Mouse (Mus musculus) stomach, embryonic 14.5 days (tissue): ENCODE results near the gene Usb1. TPM values are rescaled to one million over a fixed set of nuclear protein-coding genes. Genes with fewer than 3 reads are reported as not detected.
A peak's percentile ranks its signal among the peaks of the same experiment; 100 is the strongest.

Source experiments
- ATAC-seq: fragments of 200-750 bp; cut with Nextera tagmentation; 2 replicates; pipeline ENCODE4 v1.8.0; 2017; ENCODE audit warnings: low read depth, moderate TSS enrichment; ENCODE audit not compliant: insufficient number of reproducible peaks, insufficient read depth, low FRiP score
- H3K27ac ChIP-seq: fragments of 300-500 bp; sonication (generic); 2 replicates; pipeline ENCODE4 v1.5.1; 2014; ENCODE audit warnings: mild to moderate bottlenecking, low read length, moderate library complexity, mixed read lengths
- H3K27me3 ChIP-seq: fragments of 300-500 bp; sonication (generic); 2 replicates; pipeline ENCODE4 v1.6.1; 2014; ENCODE audit warnings: low read length, control low read depth, mixed read lengths; ENCODE audit not compliant: control insufficient read depth, insufficient read depth
- H3K36me3 ChIP-seq: fragments of 300-500 bp; sonication (generic); 2 replicates; pipeline ENCODE4 v1.6.1; 2014; ENCODE audit warnings: mild to moderate bottlenecking, control low read depth, low read length, moderate library complexity, mixed read lengths; ENCODE audit not compliant: control insufficient read depth, insufficient read depth
- H3K4me1 ChIP-seq: fragments of 300-500 bp; sonication (generic); 2 replicates; pipeline ENCODE4 v1.6.1; 2014; ENCODE audit warnings: low read length, control low read depth, mixed read lengths; ENCODE audit not compliant: control insufficient read depth, insufficient read depth
- H3K4me2 ChIP-seq: fragments of 300-500 bp; sonication (generic); replicated peaks from 2 replicates; pipeline ENCODE4 v1.6.1; 2014; ENCODE audit warnings: low read depth, low read length, control low read depth
- H3K4me3 ChIP-seq: fragments of 300-500 bp; sonication (generic); 2 replicates; pipeline ENCODE4 v1.5.1; 2014; ENCODE audit warnings: low read depth, low read length, control low read depth
- H3K9ac ChIP-seq: fragments of 300-500 bp; sonication (generic); replicated peaks from 2 replicates; pipeline ENCODE4 v1.6.1; 2014; ENCODE audit warnings: low read depth, mild to moderate bottlenecking, control low read depth, low read length, moderate library complexity, mixed read lengths
- H3K9me3 ChIP-seq: fragments of 300-500 bp; sonication (generic); 2 replicates; pipeline ENCODE4 v1.6.1; 2016; ENCODE audit warnings: low read depth, low read length, control low read depth; ENCODE audit not compliant: control insufficient read depth
- WGBS: fragments of 180-500 bp; shearing (Covaris S2); extraction: QIAGEN DNeasy Blood & Tissue Kit; methylation state at CpG from one replicate; pipeline ENCODE4 v1.1.7; 2014; 5-methylcytosine and 5-hydroxymethylcytosine counted together
- polyA plus RNA-seq: library from polyadenylated mRNA; unstranded; fragments of >200 nt; fragmentation: Nextera tagmentation; extraction: Ambion mirVana; gene quantifications from 2 replicates; pipeline ENCODE4 v1.2.1, GENCODE M21; 2014

The Usb1 gene
- polyA plus RNA-seq, 1 experiment from 2014 or later = 38.0 TPM

- H3K4me1 ChIP-seq = peaks cover 15% of the 10 kb centered on the region
These were observed 4.1 kb upstream of the Usb1 start for GRCm38 (mm10) chr8:95327866-95328465.

GRCm38 (mm10) chr8:95330367-95330766, 1.7 kb upstream of the Usb1 start:
- ATAC-seq = no peak
- peak overlapping the region; percentile 79 for H3K9ac ChIP-seq
- H3K4me1 ChIP-seq = peaks cover 12% of the 10 kb centered on the region
- 67% methylated on average over 1 of the region's 1 CpGs for WGBS
- no peaks in the 10 kb centered on the region for H3K27me3 ChIP-seq
- peaks cover 46% of the 10 kb centered on the region for H3K36me3 ChIP-seq
- peak overlapping the region; percentile 87 for H3K4me3 ChIP-seq
- no peaks in the 10 kb centered on the region for H3K9me3 ChIP-seq
- peak overlapping the region; percentile 90 for H3K4me2 ChIP-seq
- peak overlapping the region; percentile 98; the same call in 1 of the 2 replicates for H3K27ac ChIP-seq

More at GRCm38 (mm10) chr8:95327866-95328465, 4.1 kb upstream of the Usb1 start:
- Histone ChIP-seq H3K27ac (no peak overlapping the region), H3K27me3 (no peaks in the 10 kb centered on the region), H3K9ac (no peak overlapping the region), H3K4me2 (no peak overlapping the region), H3K36me3 (peaks cover 54% of the 10 kb centered on the region), H3K4me3 (no peak overlapping the region), H3K9me3 (no peaks in the 10 kb centered on the region)
- 90% methylated on average over 46 of the region's 46 CpGs for WGBS
- no peak for ATAC-seq

- WGBS = under 1% methylated on average over 38 of the region's 38 CpGs
- peak overlapping the region; percentile 98 for H3K27ac ChIP-seq
- H3K36me3 ChIP-seq = peaks cover 40% of the 10 kb centered on the region
- peak overlapping the region; percentile 79 for H3K9ac ChIP-seq
- peak overlapping the region; percentile 90 for H3K4me2 ChIP-seq
- H3K4me3 ChIP-seq = peak overlapping the region; percentile 87
- H3K9me3 ChIP-seq = no peaks in the 10 kb centered on the region
- peak; percentile 25 for ATAC-seq
- peaks cover 10% of the 10 kb centered on the region for H3K4me1 ChIP-seq
- H3K27me3 ChIP-seq = no peaks in the 10 kb centered on the region
These were observed 846 bp upstream of the Usb1 start for GRCm38 (mm10) chr8:95331156-95331719.

GRCm38 (mm10) chr8:95332437-95333199, 534 bp downstream of the Usb1 start:
- H3K4me3 ChIP-seq = peak overlapping the region; percentile 87
- H3K9me3 ChIP-seq = no peaks in the 10 kb centered on the region
- peaks cover 26% of the 10 kb centered on the region for H3K36me3 ChIP-seq
- no peak for ATAC-seq
- 22% methylated on average over 21 of the region's 21 CpGs for WGBS
- peaks cover 10% of the 10 kb centered on the region for H3K4me1 ChIP-seq
- peak overlapping the region; percentile 90 for H3K4me2 ChIP-seq
- H3K9ac ChIP-seq = peak overlapping the region; percentile 79
- H3K27ac ChIP-seq = peak overlapping the region; percentile 98
- H3K27me3 ChIP-seq = no peaks in the 10 kb centered on the region

- Histone ChIP-seq H3K27me3 (no peaks in the 10 kb centered on the region), H3K27ac (no peak overlapping the region), H3K4me1 (no peaks in the 10 kb centered on the region), H3K36me3 (peaks cover 9% of the 10 kb centered on the region), H3K4me3 (no peak overlapping the region), H3K4me2 (no peak overlapping the region), H3K9me3 (no peaks in the 10 kb centered on the region), H3K9ac (no peak overlapping the region)
- ATAC-seq = no peak
- 93% methylated on average over 1 of the region's 1 CpGs for WGBS
These were observed 3.6 kb downstream of the Usb1 start for GRCm38 (mm10) chr8:95335706-95336105.

DNA sequence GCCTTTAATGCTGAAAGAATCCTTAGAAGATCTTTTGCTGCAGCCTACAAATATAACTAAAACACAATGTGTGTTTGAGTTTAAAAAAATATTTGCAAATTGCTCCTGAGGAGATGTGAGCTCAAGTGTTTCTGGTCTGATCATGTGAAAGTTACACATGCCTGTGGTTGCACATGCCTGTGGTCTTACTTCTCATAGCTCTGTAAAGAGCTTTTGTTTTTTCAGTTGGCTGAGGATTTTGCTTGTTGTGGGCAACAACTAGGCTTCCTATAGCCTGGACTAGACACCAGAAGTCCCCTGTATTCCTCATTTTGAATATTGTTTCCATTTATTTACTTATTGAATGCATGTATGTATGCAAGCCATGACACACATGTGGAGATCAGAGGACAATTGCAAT, 4.3 kb downstream of the Usb1 start:
- H3K27me3 ChIP-seq = no peaks in the 10 kb centered on the region
- no peaks in the 10 kb centered on the region for H3K4me1 ChIP-seq
- H3K4me3 ChIP-seq = no peak overlapping the region
- no peak overlapping the region for H3K27ac ChIP-seq
- H3K4me2 ChIP-seq = no peak overlapping the region
- ATAC-seq = no peak
- no peak overlapping the region for H3K9ac ChIP-seq
- no peaks in the 10 kb centered on the region for H3K9me3 ChIP-seq
- peaks cover 12% of the 10 kb centered on the region for H3K36me3 ChIP-seq

GRCm38 (mm10) chr8:95341721-95342120, 9.6 kb downstream of the Usb1 start:
- no peaks in the 10 kb centered on the region for H3K9me3 ChIP-seq
- no peak overlapping the region for H3K4me2 ChIP-seq
- H3K4me3 ChIP-seq = no peak overlapping the region
- H3K27ac ChIP-seq = no peak overlapping the region
- peaks cover 17% of the 10 kb centered on the region for H3K36me3 ChIP-seq
- no peaks in the 10 kb centered on the region for H3K27me3 ChIP-seq
- ATAC-seq = no peak
- no peaks in the 10 kb centered on the region for H3K4me1 ChIP-seq
- 63% methylated on average over 5 of the region's 5 CpGs for WGBS
- H3K9ac ChIP-seq = no peak overlapping the region

DNA sequence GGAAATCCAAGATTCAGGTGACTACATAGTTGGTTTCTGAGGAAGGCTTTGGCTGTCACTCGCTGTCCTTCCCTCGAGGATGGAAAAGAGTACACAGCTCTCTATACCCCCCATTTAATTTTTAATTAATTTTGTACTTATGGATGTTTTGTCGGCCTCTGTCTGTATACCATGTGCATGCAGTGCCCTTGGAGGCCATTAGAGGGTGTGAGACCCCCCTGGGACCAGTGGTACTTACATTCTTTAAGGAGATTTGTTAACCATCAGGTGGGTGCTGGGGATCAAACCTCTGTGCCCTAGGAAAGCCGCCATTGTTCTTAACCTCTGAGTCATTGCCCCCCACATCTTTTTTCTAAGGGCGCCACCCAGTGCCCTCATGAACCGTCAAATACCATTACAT, 12.6 kb downstream of the Usb1 start:
- peaks cover 12% of the 10 kb centered on the region for H3K36me3 ChIP-seq
- no peak overlapping the region for H3K4me2 ChIP-seq
- no peaks in the 10 kb centered on the region for H3K9me3 ChIP-seq
- H3K9ac ChIP-seq = no peak overlapping the region
- no peaks in the 10 kb centered on the region for H3K27me3 ChIP-seq
- WGBS = 74% methylated on average over 6 of the region's 6 CpGs
- no peak for ATAC-seq
- H3K27ac ChIP-seq = no peak overlapping the region
- H3K4me3 ChIP-seq = no peak overlapping the region
- H3K4me1 ChIP-seq = peaks cover 8% of the 10 kb centered on the region; the same call in 1 of the 2 replicates
